Mouse (Mus musculus) G1E (cell line): ENCODE data around the gene Atp2c2. TPM values are rescaled to one million over a fixed set of nuclear protein-coding genes. Genes with fewer than 3 reads are reported as not detected.

Experiments
- ATAC-seq: 2 replicates; pipeline ENCODE4 v1.8.0; 2016; ENCODE audit warnings: mild to moderate bottlenecking; ENCODE audit not compliant: insufficient number of reproducible peaks, poor library complexity, low FRiP score, severe bottlenecking; ENCODE audit errors: extremely low read depth
- DNase-seq: peaks from one replicate; pipeline ENCODE4 v3.0.0; 2012; ENCODE audit warnings: low spot score
- H3K27me3 ChIP-seq: 2 replicates; pipeline ENCODE4 v1.6.1; 2012; ENCODE audit warnings: mild to moderate bottlenecking, low read length, inconsistent platforms; ENCODE audit not compliant: insufficient read depth
- H3K36me3 ChIP-seq: replicated peaks from 2 replicates; pipeline ENCODE3; 2012; ENCODE audit warnings: mild to moderate bottlenecking, inconsistent platforms
- H3K4me1 ChIP-seq: 2 replicates; pipeline ENCODE4 v1.6.1; 2012; ENCODE audit warnings: low read depth, low read length, inconsistent platforms, mixed read lengths; ENCODE audit not compliant: insufficient read depth
- H3K4me3 ChIP-seq: 2 replicates; pipeline ENCODE4 v1.5.1; 2012; ENCODE audit warnings: low read depth, mild to moderate bottlenecking, inconsistent platforms, low read length, moderate library complexity, mixed read lengths
- H3K9me3 ChIP-seq: replicated peaks from 2 replicates; pipeline ENCODE4 v1.6.1; 2012; ENCODE audit warnings: inconsistent platforms
- CTCF ChIP-seq: IDR thresholded peaks from 2 replicates; pipeline ENCODE4 v1.5.1; 2012; ENCODE audit warnings: low read depth, low read length, inconsistent platforms, mixed read lengths
- GATA1 ChIP-seq: IDR thresholded peaks from 2 replicates; pipeline ENCODE4 v1.6.1; 2012; ENCODE audit warnings: borderline replicate concordance, low read length, inconsistent platforms, mixed read lengths
- GATA2 ChIP-seq: IDR thresholded peaks from 2 replicates; pipeline ENCODE4 v1.6.1; 2012; ENCODE audit warnings: low read depth, low read length, inconsistent platforms, borderline replicate concordance
- POLR2AphosphoS5 ChIP-seq: IDR thresholded peaks from 2 replicates; pipeline ENCODE4 v1.6.1; 2012; ENCODE audit warnings: low read depth, low read length, inconsistent platforms; ENCODE audit not compliant: insufficient replicate concordance
- TAL1 ChIP-seq: conservative IDR thresholded peaks from 2 replicates; pipeline ENCODE4 v1.6.1; 2012; ENCODE audit warnings: low read depth, low read length, inconsistent platforms, mixed read lengths
- polyA plus RNA-seq: library from polyadenylated mRNA; stranded (reverse); fragments of >175 nt; gene quantifications from 2 replicates; pipeline ENCODE4 v1.2.3, GENCODE M21; 2012
- total RNA-seq, 2 experiments: library from RNA; stranded (forward) in 1 of 2; stranded (reverse) in 1 of 2; fragments of 200-1000 nt in 1 of 2; fragments of >200 nt in 1 of 2; fragmentation: Nextera tagmentation in 1 of 2; gene quantifications; 2 replicates each; pipeline ENCODE4 v1.2.3; 2014 to 2017

The Atp2c2 gene
- total and polyA plus RNA-seq, 3 experiments = not detected

DNA sequence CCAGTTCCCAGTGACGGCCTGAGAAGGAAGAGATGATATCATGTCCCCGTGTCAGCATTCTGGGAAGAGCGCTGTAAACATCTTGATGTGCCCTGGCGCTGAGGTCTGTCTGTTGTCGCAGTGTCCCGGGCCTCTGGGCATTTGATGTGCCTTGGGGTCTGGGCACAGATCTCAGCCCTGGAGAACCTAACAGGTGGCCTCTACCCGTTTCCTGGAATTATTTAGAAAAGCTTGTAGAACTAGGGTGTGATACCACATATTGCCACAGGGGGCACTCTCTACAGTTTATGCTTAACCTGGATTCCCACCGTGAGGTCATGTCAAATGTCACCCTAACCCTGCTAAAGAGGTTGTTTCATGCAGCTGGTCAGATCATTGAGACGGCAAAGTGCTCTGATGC is 18.0 kb downstream of the Atp2c2 start:
- no peaks in the 10 kb centered on the region for H3K4me1 ChIP-seq
- ATAC-seq = peak; percentile 8; the same call in 1 of the 2 replicates
- H3K27me3 ChIP-seq = peaks cover 4% of the 10 kb centered on the region; the same call in 1 of the 2 replicates
- TF ChIP-seq POLR2AphosphoS5 = no peak
- TF ChIP-seq GATA2 = no peak
- TF ChIP-seq CTCF = 0 out of 2 replicates have a peak, but pooled peaks have one; percentile 36
- no peak for TF ChIP-seq GATA1
- no peak for TF ChIP-seq TAL1
- peak; percentile 26 for DNase-seq
- H3K36me3 ChIP-seq = no peaks in the 10 kb centered on the region
- H3K4me3 ChIP-seq = no peak overlapping the region
- no peaks in the 10 kb centered on the region for H3K9me3 ChIP-seq

DNA sequence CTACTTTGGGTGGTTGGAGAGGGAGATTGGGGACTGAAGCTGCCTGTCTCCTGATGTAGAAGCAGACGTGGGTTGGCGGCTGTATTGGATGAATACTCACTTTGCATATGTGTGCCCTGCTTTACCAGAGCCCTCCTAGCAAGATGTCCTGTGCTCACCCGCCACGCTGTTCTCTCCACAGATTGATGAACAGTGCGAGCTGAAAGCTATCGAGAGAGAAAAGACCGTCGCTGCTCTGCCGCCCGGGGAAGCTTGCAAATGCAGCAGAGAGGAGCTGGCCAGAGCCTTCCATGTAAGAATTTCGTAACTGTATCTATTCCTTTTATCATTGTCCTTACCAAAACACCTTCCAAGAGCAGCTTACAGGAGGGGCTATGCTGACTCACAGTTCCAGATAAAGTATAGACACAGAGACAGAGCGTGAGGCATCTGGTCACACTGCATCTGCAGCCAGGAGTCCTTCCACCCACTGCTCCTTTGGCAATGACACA is 19.2 kb downstream of the Atp2c2 start:
- no peak for DNase-seq
- H3K4me1 ChIP-seq = no peaks in the 10 kb centered on the region
- TF ChIP-seq CTCF (no peak), TAL1 (no peak)
- no peak for ATAC-seq
- no peaks in the 10 kb centered on the region for H3K9me3 ChIP-seq
- H3K4me3 ChIP-seq = no peak overlapping the region
- peaks cover 6% of the 10 kb centered on the region; the same call in 1 of the 2 replicates for H3K27me3 ChIP-seq
- no peaks in the 10 kb centered on the region for H3K36me3 ChIP-seq

DNA sequence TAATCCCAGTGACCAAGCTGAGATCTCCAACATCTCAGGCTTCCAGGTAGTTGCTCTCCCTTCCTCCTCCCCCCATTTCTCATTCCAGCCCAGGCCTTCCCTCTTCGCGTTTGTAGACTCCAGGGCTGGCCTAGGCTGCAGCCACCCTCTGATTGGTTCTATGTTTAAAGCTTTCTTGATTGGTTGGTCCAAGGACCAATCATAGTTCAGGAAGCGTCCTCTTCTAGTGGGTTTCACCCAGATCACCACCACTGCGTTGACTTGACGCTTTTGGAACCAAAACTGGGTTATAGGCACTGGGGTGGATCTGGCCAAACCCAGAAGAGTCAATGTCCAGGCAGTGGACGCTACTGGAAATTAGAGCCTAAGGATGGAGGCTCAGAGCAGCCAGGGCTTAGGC is 22.5 kb downstream of the Atp2c2 start:
- H3K9me3 ChIP-seq = no peaks in the 10 kb centered on the region
- no peak overlapping the region for H3K4me3 ChIP-seq
- no peaks in the 10 kb centered on the region for H3K36me3 ChIP-seq
- DNase-seq (no peak), ATAC-seq (no peak)
- H3K27me3 ChIP-seq = 0 out of 2 replicates have a peak, but pooled peaks cover 3% of the 10 kb centered on the region
- TF ChIP-seq POLR2AphosphoS5 (no peak), GATA1 (no peak), GATA2 (no peak), TAL1 (no peak), CTCF (no peak)
- H3K4me1 ChIP-seq = no peaks in the 10 kb centered on the region

DNA sequence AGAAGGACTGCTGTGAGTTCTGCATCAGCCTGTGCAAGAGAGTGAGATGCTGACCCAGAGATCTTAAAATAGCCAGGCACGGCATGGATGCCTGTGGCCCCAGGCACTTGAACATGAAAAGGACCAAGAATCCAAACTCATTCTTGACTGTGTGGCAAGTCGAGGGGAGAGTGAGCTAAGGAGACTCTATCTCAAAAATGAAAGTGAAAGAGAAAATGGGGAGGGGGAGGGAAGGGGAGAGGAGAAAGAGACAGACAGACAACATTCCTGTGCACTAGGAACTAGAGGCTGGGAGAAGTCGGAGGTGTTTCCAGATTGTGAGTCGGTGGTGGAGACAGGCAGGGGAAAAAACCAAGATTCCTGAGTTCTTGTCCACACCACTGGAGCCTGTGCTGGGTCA is 23.9 kb downstream of the Atp2c2 start:
- Histone ChIP-seq H3K36me3 (no peaks in the 10 kb centered on the region), H3K4me1 (no peaks in the 10 kb centered on the region), H3K27me3 (0 out of 2 replicates have a peak, but pooled peaks cover 3% of the 10 kb centered on the region), H3K9me3 (no peaks in the 10 kb centered on the region), H3K4me3 (no peak overlapping the region)
- DNase-seq (no peak), ATAC-seq (no peak)
- TF ChIP-seq GATA2 (no peak), GATA1 (no peak), CTCF (no peak), POLR2AphosphoS5 (no peak), TAL1 (no peak)

DNA sequence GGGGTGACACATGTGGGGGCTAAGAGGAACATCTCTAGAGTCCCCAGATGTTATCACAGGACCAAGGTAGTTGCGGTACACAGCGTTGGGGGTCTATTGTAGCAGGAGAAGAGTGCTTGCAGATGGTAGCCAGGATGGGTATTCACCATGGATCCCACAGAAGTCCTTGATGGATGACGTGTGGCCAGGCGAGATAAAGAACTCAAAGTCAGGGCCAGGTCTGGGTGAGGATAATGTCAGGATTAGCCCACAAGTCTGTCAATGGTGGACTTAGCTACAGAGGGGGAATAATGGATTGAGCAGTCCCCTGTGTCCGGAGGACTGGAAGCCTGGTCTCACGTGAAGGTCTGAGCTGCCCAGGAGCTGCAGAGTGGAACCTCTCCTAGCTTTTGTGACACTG is 24.8 kb downstream of the Atp2c2 start:
- no peak for ATAC-seq
- H3K27me3 ChIP-seq = 0 out of 2 replicates have a peak, but pooled peaks cover 3% of the 10 kb centered on the region
- no peak for DNase-seq
- no peak overlapping the region for H3K4me3 ChIP-seq
- TF ChIP-seq CTCF (no peak), POLR2AphosphoS5 (no peak), TAL1 (no peak), GATA2 (no peak), GATA1 (no peak)
- H3K9me3 ChIP-seq = no peaks in the 10 kb centered on the region
- no peaks in the 10 kb centered on the region for H3K36me3 ChIP-seq
- H3K4me1 ChIP-seq = no peaks in the 10 kb centered on the region

DNA sequence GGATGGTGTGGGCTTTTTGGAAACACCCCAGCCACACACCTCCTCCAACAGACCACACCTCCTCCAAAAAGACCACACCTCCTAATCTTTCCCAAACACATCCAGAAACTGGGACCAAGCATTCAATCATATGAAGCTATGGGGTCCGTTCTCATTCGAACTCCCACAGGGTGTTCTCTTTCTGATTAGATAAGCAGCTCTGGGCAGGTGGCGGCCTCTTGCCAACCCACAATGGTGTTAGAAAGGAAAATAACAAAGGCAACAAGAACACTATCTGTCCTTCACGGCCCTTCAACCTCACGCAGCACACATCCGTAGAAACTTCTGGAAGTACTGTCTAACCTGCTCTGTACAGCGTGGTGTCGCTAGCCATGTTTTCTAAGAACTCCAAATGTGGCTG is 27.3 kb downstream of the Atp2c2 start:
- Histone ChIP-seq H3K4me1 (no peaks in the 10 kb centered on the region), H3K27me3 (0 out of 2 replicates have a peak, but pooled peaks cover 3% of the 10 kb centered on the region), H3K4me3 (no peak overlapping the region), H3K36me3 (no peaks in the 10 kb centered on the region), H3K9me3 (no peaks in the 10 kb centered on the region)
- ATAC-seq (no peak), DNase-seq (no peak)
- TF ChIP-seq GATA2 = no peak
- TF ChIP-seq TAL1 = no peak
- TF ChIP-seq POLR2AphosphoS5 = no peak
- no peak for TF ChIP-seq CTCF
- TF ChIP-seq GATA1 = no peak
